ENCODE assay signal across 7 mouse cellular contexts in genomic region chr11:117497256-117498136, GRCm38 (mm10). TPM values are rescaled to one million over a fixed set of nuclear protein-coding genes. Genes with fewer than 3 reads are reported as not detected.
A peak's percentile ranks its signal among the peaks of the same experiment; 100 is the strongest.
DNase-seq lines count a peak whose midpoint lies in the region; ATAC-seq lines count a peak whose summit lies in the region.

No protein-coding gene starts in this region.

- peaks cover 13% of the 10 kb centered on the region; the same call in 1 of the 2 replicates for H3K27me3 ChIP-seq in embryonic facial prominence, embryonic 10.5 days (replicated peaks; ENCODE audit: low read depth, poor library complexity, severe bottlenecking)
- H3K27me3 ChIP-seq in forebrain, embryonic 15.5 days = no peaks in the 10 kb centered on the region
- no peaks in the 10 kb centered on the region for H3K27me3 ChIP-seq in stomach, embryonic 14.5 days (ENCODE audit: control insufficient read depth, insufficient read depth, low read length)

- peak; percentile 86 for DNase-seq in embryonic facial prominence, embryonic 10.5 days (ENCODE audit: low spot score)
- DNase-seq in heart, postnatal 36 days = peak; percentile 56 to 59
- peak; percentile 57 to 79 for DNase-seq in kidney, postnatal 25 days
- DNase-seq in lung, postnatal 4 days = peak; percentile 60 to 86
- DNase-seq in T-cell, adult 2 months (ENCODE audit: low spot score) = no peak

- H3K9ac ChIP-seq in forebrain, embryonic 15.5 days (replicated peaks) = peak overlapping the region; percentile 36
- H3K9ac ChIP-seq in stomach, embryonic 14.5 days (replicated peaks; ENCODE audit: low read depth, low read length) = no peak overlapping the region

- WGBS in embryonic facial prominence, embryonic 10.5 days = 20% methylated on average over 16 of the region's 16 CpGs
- WGBS in forebrain, embryonic 15.5 days = 3% methylated on average over 16 of the region's 16 CpGs
- WGBS in stomach, embryonic 14.5 days = 13% methylated on average over 16 of the region's 16 CpGs

- H3K4me2 ChIP-seq in forebrain, embryonic 15.5 days (replicated peaks) = peak overlapping the region; percentile 35
- peak overlapping the region; percentile 31 for H3K4me2 ChIP-seq in stomach, embryonic 14.5 days (replicated peaks; ENCODE audit: low read depth, low read length)

- intact Hi-C loops in heart, postnatal 36 days (cut with DNase I) = no loop called here

- ATAC-seq in forebrain, embryonic 15.5 days (replicated peaks) = peak; percentile 93
- ATAC-seq in stomach, embryonic 14.5 days (ENCODE audit: insufficient number of reproducible peaks, insufficient read depth, low FRiP score, low read depth) = peak; percentile 87

- peaks cover 53% of the 10 kb centered on the region for H3K4me1 ChIP-seq in embryonic facial prominence, embryonic 10.5 days
- peaks cover 37% of the 10 kb centered on the region for H3K4me1 ChIP-seq in forebrain, embryonic 15.5 days
- peaks cover 15% of the 10 kb centered on the region for H3K4me1 ChIP-seq in stomach, embryonic 14.5 days (ENCODE audit: control insufficient read depth, insufficient read depth, low read length)

- no peaks in the 10 kb centered on the region for H3K36me3 ChIP-seq in embryonic facial prominence, embryonic 10.5 days (replicated peaks)
- H3K36me3 ChIP-seq in forebrain, embryonic 15.5 days = no peaks in the 10 kb centered on the region
- H3K36me3 ChIP-seq in stomach, embryonic 14.5 days (ENCODE audit: control insufficient read depth, insufficient read depth, low read length) = no peaks in the 10 kb centered on the region

- peaks cover 4% of the 10 kb centered on the region; the same call in 1 of the 2 replicates for H3K9me3 ChIP-seq in embryonic facial prominence, embryonic 10.5 days
- H3K9me3 ChIP-seq in forebrain, embryonic 15.5 days = no peaks in the 10 kb centered on the region
- no peaks in the 10 kb centered on the region for H3K9me3 ChIP-seq in stomach, embryonic 14.5 days (ENCODE audit: control insufficient read depth, low read depth, low read length)

- peak overlapping the region; percentile 92 for H3K27ac ChIP-seq in embryonic facial prominence, embryonic 10.5 days (replicated peaks)
- H3K27ac ChIP-seq in forebrain, embryonic 15.5 days (replicated peaks) = peak overlapping the region; percentile 95
- peak overlapping the region; percentile 68; the same call in 1 of the 2 replicates for H3K27ac ChIP-seq in stomach, embryonic 14.5 days (ENCODE audit: low read length)

- H3K4me3 ChIP-seq in embryonic facial prominence, embryonic 10.5 days = peak overlapping the region; percentile 44
- H3K4me3 ChIP-seq in forebrain, embryonic 15.5 days = 0 out of 2 replicates have a peak overlapping the region, but pooled peaks have one; percentile 10
- no peak overlapping the region for H3K4me3 ChIP-seq in stomach, embryonic 14.5 days (ENCODE audit: low read depth, low read length)

RNA-seq across cellular contexts. Expression of gene Gm11733, which starts 13.3 kb away (rescaled TPM):
- polyA plus RNA-seq in embryonic facial prominence, embryonic 10.5 days (2016; fragmentation: Nextera tagmentation; extraction: Ambion mirVana) = 0.06 TPM in 2 replicates
- 0.28 TPM in 1 of 2 replicates, not detected in the other for polyA plus RNA-seq in forebrain, embryonic 15.5 days (2015; fragmentation: Nextera tagmentation; extraction: Ambion mirVana)
- not detected for total RNA-seq in heart, postnatal 36 days (2021)
- not detected in 2 replicates for polyA plus RNA-seq in stomach, embryonic 14.5 days (2014; fragmentation: Nextera tagmentation; extraction: Ambion mirVana)
